Mouse (Mus musculus): Measurements from ENCODE around the gene Rasal1. TPM values are rescaled to one million over a fixed set of nuclear protein-coding genes. Genes with fewer than 3 reads are reported as not detected.

Rasal1 gene
- polyA plus RNA-seq, 1 experiment: 20.0 TPM

DNA sequence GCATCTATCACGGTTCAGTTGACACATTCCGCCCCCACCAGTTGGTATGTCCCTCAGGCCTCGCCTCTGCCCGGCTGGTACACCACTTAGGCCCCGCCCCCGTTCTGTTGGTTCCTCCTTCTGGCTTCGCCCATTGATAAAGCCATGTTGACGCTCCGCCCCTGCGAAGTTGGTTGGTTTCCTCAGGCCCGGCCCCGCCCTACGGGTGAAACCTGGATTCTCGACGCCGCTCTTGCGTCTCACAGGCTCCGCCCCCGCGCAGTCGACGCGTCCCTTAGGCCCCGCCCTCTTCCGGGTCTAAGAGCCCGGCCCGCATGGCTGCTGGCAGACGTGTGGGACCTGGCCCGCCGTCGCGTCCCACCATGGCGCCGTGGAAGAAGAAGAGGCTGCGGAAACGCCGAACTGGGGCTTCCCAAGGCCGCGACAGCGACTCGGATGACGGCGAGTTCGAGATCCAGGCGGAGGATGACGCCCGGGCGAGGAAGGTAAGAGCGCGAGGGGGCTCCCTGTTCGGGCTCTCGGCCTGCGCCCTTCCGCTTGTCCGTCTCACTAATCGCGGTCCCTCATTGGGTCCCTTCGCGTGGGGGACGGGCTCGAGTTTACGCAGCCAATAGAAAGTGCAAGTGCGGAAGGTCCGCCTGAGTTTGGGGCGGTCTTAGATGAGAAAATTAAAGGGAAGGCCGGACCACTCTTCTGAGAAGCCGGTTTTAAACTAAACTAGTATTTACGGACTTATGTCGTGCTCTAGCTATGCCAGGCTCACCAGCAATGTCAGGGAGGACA, 35.6 kb upstream of the Rasal1 start:
- TF ChIP-seq CTCF (IDR thresholded peaks at IDR 0.05; ENCODE audit: control insufficient read depth, insufficient read depth, insufficient replicate concordance, low read depth, low read length) (no peak), POLR2A (IDR thresholded peaks at IDR 0.05; ENCODE audit: control insufficient read depth, low read depth, low read length) (peak; percentile 83)
- peak overlapping the region; percentile 92 for H3K27ac ChIP-seq (ENCODE audit: control insufficient read depth, insufficient read depth, low read depth, low read length)
- peaks cover under 1% of the 10 kb centered on the region; the same call in 1 of the 2 replicates for H3K36me3 ChIP-seq (ENCODE audit: control insufficient read depth, insufficient read depth, low read length)
- peaks cover 17% of the 10 kb centered on the region for H3K4me1 ChIP-seq (ENCODE audit: control insufficient read depth, insufficient read depth, low read length)
- H3K4me3 ChIP-seq (ENCODE audit: control insufficient read depth, low read depth, low read length): peak overlapping the region; percentile 96
- H3K27me3 ChIP-seq (ENCODE audit: control insufficient read depth, insufficient read depth, low read length): no peaks in the 10 kb centered on the region

DNA sequence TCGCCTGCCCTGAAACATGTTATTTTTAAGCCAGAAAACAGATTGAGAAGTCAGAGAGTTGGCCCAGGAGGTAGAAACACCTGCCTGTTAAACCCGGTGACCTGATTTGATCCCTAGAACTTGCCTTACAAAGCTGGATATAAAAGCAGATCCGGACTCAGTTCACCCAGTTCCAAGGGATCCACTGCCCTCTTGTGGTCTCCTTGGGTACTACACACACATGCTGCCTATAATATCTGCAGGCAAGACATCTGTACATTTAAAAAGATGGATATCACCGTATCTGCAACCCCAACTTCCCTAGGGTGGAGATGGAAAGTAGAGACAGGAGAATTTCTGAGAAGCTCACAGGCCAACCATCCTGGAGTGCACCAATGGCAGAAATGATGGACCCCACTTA, 32.7 kb upstream of the Rasal1 start:
- TF ChIP-seq POLR2A (IDR thresholded peaks at IDR 0.05; ENCODE audit: control insufficient read depth, low read depth, low read length): no peak
- TF ChIP-seq CTCF (IDR thresholded peaks at IDR 0.05; ENCODE audit: control insufficient read depth, insufficient read depth, insufficient replicate concordance, low read depth, low read length): no peak
- H3K4me3 ChIP-seq (ENCODE audit: control insufficient read depth, low read depth, low read length): no peak overlapping the region
- no peaks in the 10 kb centered on the region for H3K27me3 ChIP-seq (ENCODE audit: control insufficient read depth, insufficient read depth, low read length)
- peaks cover 2% of the 10 kb centered on the region; the same call in 1 of the 2 replicates for H3K36me3 ChIP-seq (ENCODE audit: control insufficient read depth, insufficient read depth, low read length)
- H3K4me1 ChIP-seq (ENCODE audit: control insufficient read depth, insufficient read depth, low read length): peaks cover 19% of the 10 kb centered on the region
- no peak overlapping the region for H3K27ac ChIP-seq (ENCODE audit: control insufficient read depth, insufficient read depth, low read depth, low read length)

DNA sequence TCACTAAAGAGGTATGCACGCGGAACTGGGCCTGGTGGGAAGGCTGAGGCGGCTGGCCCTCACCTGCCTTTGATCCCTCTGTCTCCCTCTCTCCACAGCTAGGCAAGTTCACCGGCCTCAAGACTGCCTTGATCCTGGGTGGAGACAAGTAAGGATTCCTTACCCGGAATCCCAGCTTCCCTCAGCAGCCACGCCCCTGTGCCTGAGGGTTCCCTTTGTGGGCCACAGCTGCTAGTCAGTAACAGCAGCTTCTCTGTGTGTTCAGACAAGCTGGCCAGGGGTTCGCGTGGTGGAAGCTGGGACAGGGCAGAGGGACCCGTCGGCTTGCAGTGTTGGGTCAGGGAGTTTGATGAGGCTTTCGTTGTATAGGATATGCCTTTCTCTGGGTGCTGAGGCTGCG, 29.8 kb upstream of the Rasal1 start:
- Histone ChIP-seq H3K36me3 (ENCODE audit: control insufficient read depth, insufficient read depth, low read length) (peaks cover 2% of the 10 kb centered on the region), H3K27me3 (ENCODE audit: control insufficient read depth, insufficient read depth, low read length) (no peaks in the 10 kb centered on the region), H3K4me1 (ENCODE audit: control insufficient read depth, insufficient read depth, low read length) (peaks cover 6% of the 10 kb centered on the region), H3K4me3 (ENCODE audit: control insufficient read depth, low read depth, low read length) (no peak overlapping the region), H3K27ac (ENCODE audit: control insufficient read depth, insufficient read depth, low read depth, low read length) (no peak overlapping the region)
- no peak for TF ChIP-seq POLR2A (IDR thresholded peaks at IDR 0.05; ENCODE audit: control insufficient read depth, low read depth, low read length)
- TF ChIP-seq CTCF (IDR thresholded peaks at IDR 0.05; ENCODE audit: control insufficient read depth, insufficient read depth, insufficient replicate concordance, low read depth, low read length): no peak

DNA sequence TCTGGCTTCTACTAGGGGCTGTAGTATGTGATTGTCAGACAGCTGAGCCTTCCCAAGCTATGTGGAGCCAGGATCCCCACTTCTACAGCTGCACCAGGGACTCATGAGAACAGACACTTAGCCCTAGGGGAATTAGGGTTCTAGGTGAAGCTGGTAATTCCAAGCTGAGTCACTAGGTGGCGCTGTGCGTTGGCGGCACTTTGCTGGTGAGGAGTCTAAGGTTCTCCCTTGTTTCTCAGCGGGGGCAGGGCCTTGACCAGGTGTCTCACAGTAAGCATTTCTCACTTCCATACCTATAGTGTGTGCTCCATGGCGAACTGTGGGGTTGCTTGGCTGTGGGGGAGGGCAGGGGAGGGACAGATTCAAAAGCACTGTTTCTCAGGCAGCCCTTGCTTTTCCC, 29.4 kb upstream of the Rasal1 start:
- no peak overlapping the region for H3K4me3 ChIP-seq (ENCODE audit: control insufficient read depth, low read depth, low read length)
- H3K27me3 ChIP-seq (ENCODE audit: control insufficient read depth, insufficient read depth, low read length): no peaks in the 10 kb centered on the region
- TF ChIP-seq CTCF (IDR thresholded peaks at IDR 0.05; ENCODE audit: control insufficient read depth, insufficient read depth, insufficient replicate concordance, low read depth, low read length) (peak; percentile 96; the same call in 1 of the 2 replicates), POLR2A (IDR thresholded peaks at IDR 0.05; ENCODE audit: control insufficient read depth, low read depth, low read length) (no peak)
- H3K27ac ChIP-seq (ENCODE audit: control insufficient read depth, insufficient read depth, low read depth, low read length): no peak overlapping the region
- H3K36me3 ChIP-seq (ENCODE audit: control insufficient read depth, insufficient read depth, low read length): peaks cover 2% of the 10 kb centered on the region
- H3K4me1 ChIP-seq (ENCODE audit: control insufficient read depth, insufficient read depth, low read length): peaks cover 2% of the 10 kb centered on the region; the same call in 1 of the 2 replicates

DNA sequence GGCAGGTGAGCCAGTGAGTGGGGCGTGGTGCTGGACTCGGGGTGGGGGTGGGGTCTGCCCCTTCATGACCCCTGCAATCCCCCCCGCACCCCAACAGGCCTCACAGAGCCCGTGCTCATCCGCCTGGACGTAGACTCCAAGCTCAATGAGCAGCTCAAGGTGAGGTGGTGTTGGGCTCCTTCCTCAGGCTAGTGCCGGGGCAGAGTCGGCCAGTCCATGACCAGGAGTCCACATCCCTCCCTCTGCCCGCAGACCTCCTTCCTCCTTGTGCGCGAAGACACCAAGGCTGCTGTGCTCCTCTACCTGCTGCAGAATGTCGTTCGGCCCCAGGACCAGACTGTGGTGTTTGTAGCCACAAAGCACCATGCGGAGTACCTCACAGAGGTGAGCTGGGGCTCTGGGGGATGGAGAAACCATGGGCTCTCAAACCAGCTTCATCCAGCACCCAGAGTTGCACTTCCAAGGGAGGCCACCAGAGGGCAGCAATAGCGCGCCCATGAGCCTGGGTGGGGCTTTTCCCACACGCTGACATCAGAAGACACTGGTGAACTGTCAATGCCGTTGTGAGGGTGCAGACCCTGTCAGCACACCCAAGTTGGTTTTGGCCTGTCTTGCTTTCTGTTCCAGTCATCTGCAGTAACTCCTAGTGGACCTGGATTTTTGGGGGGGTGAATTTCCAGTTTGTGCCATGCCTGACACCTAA, 28.1 kb upstream of the Rasal1 start:
- TF ChIP-seq CTCF (IDR thresholded peaks at IDR 0.05; ENCODE audit: control insufficient read depth, insufficient read depth, insufficient replicate concordance, low read depth, low read length): peak; percentile 92
- no peak for TF ChIP-seq POLR2A (IDR thresholded peaks at IDR 0.05; ENCODE audit: control insufficient read depth, low read depth, low read length)
- Histone ChIP-seq H3K27ac (ENCODE audit: control insufficient read depth, insufficient read depth, low read depth, low read length) (no peak overlapping the region), H3K36me3 (ENCODE audit: control insufficient read depth, insufficient read depth, low read length) (peaks cover 2% of the 10 kb centered on the region), H3K4me3 (ENCODE audit: control insufficient read depth, low read depth, low read length) (no peak overlapping the region), H3K27me3 (ENCODE audit: control insufficient read depth, insufficient read depth, low read length) (no peaks in the 10 kb centered on the region), H3K4me1 (ENCODE audit: control insufficient read depth, insufficient read depth, low read length) (peaks cover 2% of the 10 kb centered on the region; the same call in 1 of the 2 replicates)

GRCm38 (mm10) chr5:120621078-120621765, 27.4 kb upstream of the Rasal1 start:
- H3K36me3 ChIP-seq (ENCODE audit: control insufficient read depth, insufficient read depth, low read length): peaks cover 2% of the 10 kb centered on the region

DNA sequence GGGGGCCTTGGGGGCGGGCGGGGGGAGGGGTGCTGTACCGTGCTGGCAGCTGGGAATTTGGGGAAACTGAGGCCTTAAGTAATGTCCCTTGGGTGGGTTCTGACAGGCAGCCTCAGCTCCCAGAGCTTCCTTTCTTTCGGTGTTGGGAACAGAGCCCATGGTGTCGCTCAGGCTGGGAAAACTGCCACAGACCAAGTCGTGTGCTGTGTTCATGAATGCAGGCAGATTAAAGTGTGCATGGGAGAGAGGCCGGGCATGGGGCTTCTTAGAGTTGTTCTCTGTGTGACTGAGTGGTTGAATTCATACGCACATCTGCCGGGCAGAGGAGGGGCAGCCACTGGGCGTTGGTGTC, 26.8 kb upstream of the Rasal1 start:
- TF ChIP-seq POLR2A (IDR thresholded peaks at IDR 0.05; ENCODE audit: control insufficient read depth, low read depth, low read length) (no peak), CTCF (IDR thresholded peaks at IDR 0.05; ENCODE audit: control insufficient read depth, insufficient read depth, insufficient replicate concordance, low read depth, low read length) (no peak)
- Histone ChIP-seq H3K27ac (ENCODE audit: control insufficient read depth, insufficient read depth, low read depth, low read length) (no peak overlapping the region), H3K36me3 (ENCODE audit: control insufficient read depth, insufficient read depth, low read length) (peaks cover 2% of the 10 kb centered on the region), H3K4me3 (ENCODE audit: control insufficient read depth, low read depth, low read length) (no peak overlapping the region), H3K27me3 (ENCODE audit: control insufficient read depth, insufficient read depth, low read length) (no peaks in the 10 kb centered on the region), H3K4me1 (ENCODE audit: control insufficient read depth, insufficient read depth, low read length) (peaks cover 11% of the 10 kb centered on the region)

More at GRCm38 (mm10) chr5:120621078-120621765, 27.4 kb upstream of the Rasal1 start:
- H3K27ac ChIP-seq (ENCODE audit: control insufficient read depth, insufficient read depth, low read depth, low read length): no peak overlapping the region
- H3K4me3 ChIP-seq (ENCODE audit: control insufficient read depth, low read depth, low read length): no peak overlapping the region
- TF ChIP-seq CTCF (IDR thresholded peaks at IDR 0.05; ENCODE audit: control insufficient read depth, insufficient read depth, insufficient replicate concordance, low read depth, low read length): no peak
- no peak for TF ChIP-seq POLR2A (IDR thresholded peaks at IDR 0.05; ENCODE audit: control insufficient read depth, low read depth, low read length)
- H3K27me3 ChIP-seq (ENCODE audit: control insufficient read depth, insufficient read depth, low read length): no peaks in the 10 kb centered on the region
- H3K4me1 ChIP-seq (ENCODE audit: control insufficient read depth, insufficient read depth, low read length): peaks cover 7% of the 10 kb centered on the region
